Mouse (Mus musculus) liver, postnatal 0 days (tissue): ENCODE measurements at regions not wholly inside any gene's neighbourhood (a gene's known extent, or its start where the extent isn't known, plus 50 kb on each side); places are given as distances from the start of the nearest gene placed in this dataset.

Experiments used
- CTCF ChIP-seq: sonication (generic); IDR thresholded peaks from 2 replicates; pipeline ENCODE4 v1.5.1; 2016; ENCODE audit warnings: antibody characterized with exemption, low read depth
- EP300 ChIP-seq: IDR thresholded peaks from 2 replicates; pipeline ENCODE4 v1.6.1; 2016; ENCODE audit warnings: antibody characterized with exemption, low read depth, mild to moderate bottlenecking

DNA sequence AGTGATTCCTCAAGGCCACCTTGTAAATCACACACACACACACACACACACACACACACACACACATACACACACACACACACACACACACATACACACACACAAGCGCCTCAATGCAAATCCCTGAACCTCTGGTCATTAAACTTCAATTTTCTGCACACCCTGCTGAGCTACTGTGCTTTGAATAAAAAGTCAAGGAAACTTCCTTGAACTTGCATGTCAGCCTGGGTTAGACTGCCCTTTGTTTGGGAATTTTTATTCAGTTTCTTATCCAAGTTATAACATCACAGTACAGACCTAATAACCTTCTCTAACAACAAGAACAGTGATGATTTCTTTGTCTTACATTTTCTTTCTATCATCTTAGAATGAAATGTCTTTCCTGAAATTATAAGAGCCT lies 528.1 kb upstream of the Cdh11 start:
- TF ChIP-seq CTCF (no peak), EP300 (no peak)
